Mouse (Mus musculus) megakaryocyte, adult 5-6 weeks (primary cell): Measurements from ENCODE around the gene Cog4. TPM values are rescaled to one million over a fixed set of nuclear protein-coding genes. Genes with fewer than 3 reads are reported as not detected.
"Not testable (repeated sequence)": the region's sequence is repeated elsewhere in the genome, so short reads cannot be mapped to it uniquely, and the experiment has no call there.

Experiments
- ATAC-seq: 2 replicates; pipeline ENCODE4 v1.8.0; 2016; ENCODE audit warnings: mild to moderate bottlenecking, inconsistent platforms; ENCODE audit not compliant: poor library complexity, severe bottlenecking
- total RNA-seq, 2 experiments: library from RNA; stranded (forward) in 1 of 2; stranded (reverse) in 1 of 2; fragments of 153-499, 151-499 nt in 1 of 2; fragments of 221-1000, 200-1000 nt in 1 of 2; gene quantifications; 2 replicates each; pipeline versions ENCODE4 v1.2.3 to v1.2.4; 2015 to 2017

Cog4 gene
- total RNA-seq, 2 experiments from 2014 or later: 13.6 to 31.8 TPM

GRCm38 (mm10) chr8:110888441-110888840 is 42.0 kb downstream of the Cog4 start:
- no peak for ATAC-seq

- ATAC-seq: no peak
Observed at GRCm38 (mm10) chr8:110888860-110889259, 42.5 kb downstream of the Cog4 start.

GRCm38 (mm10) chr8:110889904-110890470 is 43.6 kb downstream of the Cog4 start:
- no peak for ATAC-seq

GRCm38 (mm10) chr8:110892040-110892439 is 45.6 kb downstream of the Cog4 start:
- ATAC-seq: no peak

GRCm38 (mm10) chr8:110892913-110893312 is 46.5 kb downstream of the Cog4 start:
- no peak for ATAC-seq

- ATAC-seq: no peak
Observed at GRCm38 (mm10) chr8:110894851-110895250, 48.5 kb downstream of the Cog4 start.

GRCm38 (mm10) chr8:110895254-110895653 is 48.9 kb downstream of the Cog4 start:
- ATAC-seq: peak; percentile 70

GRCm38 (mm10) chr8:110895812-110896211 is 49.4 kb downstream of the Cog4 start:
- ATAC-seq: peak; percentile 33

- no peak for ATAC-seq
Observed at GRCm38 (mm10) chr8:110897495-110897894, 51.1 kb downstream of the Cog4 start.

GRCm38 (mm10) chr8:110901056-110901455 is 54.7 kb downstream of the Cog4 start:
- no peak for ATAC-seq

GRCm38 (mm10) chr8:110901839-110902578 is 55.6 kb downstream of the Cog4 start, which contains the start of gene Fuk:
Gene Fuk (minus strand): TSS chr8:110902488.
- ATAC-seq: peak; percentile 98

- ATAC-seq: no peak
Observed at GRCm38 (mm10) chr8:110902579-110902965, 56.2 kb downstream of the Cog4 start.

GRCm38 (mm10) chr8:110905404-110905803 is 59.0 kb downstream of the Cog4 start:
- ATAC-seq: no peak

GRCm38 (mm10) chr8:110906682-110907081 is 60.3 kb downstream of the Cog4 start:
- ATAC-seq: peak; percentile 57

- not testable (repeated sequence) for ATAC-seq
Observed at GRCm38 (mm10) chr8:110909850-110910249, 63.5 kb downstream of the Cog4 start.

- peak; percentile 97 for ATAC-seq
Observed at GRCm38 (mm10) chr8:110911576-110912570, 65.5 kb downstream of the Cog4 start.

- ATAC-seq: no peak
Observed at GRCm38 (mm10) chr8:110917415-110917814, 71.0 kb downstream of the Cog4 start.

GRCm38 (mm10) chr8:110918027-110918426 is 71.6 kb downstream of the Cog4 start:
- no peak for ATAC-seq

GRCm38 (mm10) chr8:110918460-110918859 is 72.1 kb downstream of the Cog4 start:
- ATAC-seq: no peak

- peak; percentile 87 for ATAC-seq
Observed at GRCm38 (mm10) chr8:110919341-110920031, 73.1 kb downstream of the Cog4 start, which contains the start of gene St3gal2. Gene St3gal2 (plus strand): TSS chr8:110919922.
